Mouse (Mus musculus) heart, embryonic 11.5 days (tissue): Measurements from ENCODE around the gene Psmb3. TPM values are rescaled to one million over a fixed set of nuclear protein-coding genes. Genes with fewer than 3 reads are reported as not detected.

ENCODE experiments used
- ATAC-seq: fragments of 200-750 bp; cut with Nextera tagmentation; replicated peaks from 2 replicates; pipeline ENCODE4 v1.8.0; 2017; ENCODE audit warnings: moderate library complexity; ENCODE audit not compliant: insufficient number of reproducible peaks, low FRiP score, low TSS enrichment
- H3K27ac ChIP-seq: fragments of 300-500 bp; sonication (generic); 2 replicates; pipeline ENCODE4 v1.5.1; 2014; ENCODE audit warnings: mild to moderate bottlenecking, low read depth, low read length
- H3K27me3 ChIP-seq: fragments of 300-500 bp; sonication (generic); 2 replicates; pipeline ENCODE4 v1.6.1; 2014; ENCODE audit warnings: mild to moderate bottlenecking, low read length, mixed read lengths; ENCODE audit not compliant: control insufficient read depth, insufficient read depth
- H3K36me3 ChIP-seq: fragments of 300-500 bp; sonication (generic); 2 replicates; pipeline ENCODE4 v1.6.1; 2014; ENCODE audit warnings: mild to moderate bottlenecking, low read length, moderate library complexity, mixed read lengths; ENCODE audit not compliant: control insufficient read depth, insufficient read depth
- H3K4me1 ChIP-seq: fragments of 300-500 bp; sonication (generic); 2 replicates; pipeline ENCODE4 v1.6.1; 2014; ENCODE audit warnings: low read length; ENCODE audit not compliant: control insufficient read depth, insufficient read depth
- H3K4me2 ChIP-seq: fragments of 300-500 bp; sonication (generic); 2 replicates; pipeline ENCODE4 v1.6.1; 2014; ENCODE audit warnings: mild to moderate bottlenecking, moderate library complexity
- H3K4me3 ChIP-seq: fragments of 300-500 bp; sonication (generic); 2 replicates; pipeline ENCODE4 v1.5.1; 2014; ENCODE audit warnings: low read depth, low read length
- H3K9ac ChIP-seq: fragments of 300-500 bp; sonication (generic); 2 replicates; pipeline ENCODE4 v1.6.1; 2014; ENCODE audit warnings: mild to moderate bottlenecking, low read depth, low read length, moderate library complexity
- H3K9me3 ChIP-seq: fragments of 300-500 bp; sonication (generic); replicated peaks from 2 replicates; pipeline ENCODE4 v1.6.1; 2016; ENCODE audit warnings: low read length; ENCODE audit not compliant: control insufficient read depth
- WGBS: fragments of 180-500 bp; shearing (Covaris S2); extraction: QIAGEN DNeasy Blood & Tissue Kit; methylation state at CpG from one replicate; pipeline ENCODE4 v1.1.7; 2014; ENCODE audit not compliant: insufficient replicate concordance; 5-methylcytosine and 5-hydroxymethylcytosine counted together
- polyA plus RNA-seq: library from polyadenylated mRNA; unstranded; fragments of >200 nt; fragmentation: Nextera tagmentation; extraction: Ambion mirVana; gene quantifications from 2 replicates; pipeline ENCODE4 v1.2.1, GENCODE M21; 2014

The Psmb3 gene
- polyA plus RNA-seq, 1 experiment from 2014 or later, result 416 TPM

DNA sequence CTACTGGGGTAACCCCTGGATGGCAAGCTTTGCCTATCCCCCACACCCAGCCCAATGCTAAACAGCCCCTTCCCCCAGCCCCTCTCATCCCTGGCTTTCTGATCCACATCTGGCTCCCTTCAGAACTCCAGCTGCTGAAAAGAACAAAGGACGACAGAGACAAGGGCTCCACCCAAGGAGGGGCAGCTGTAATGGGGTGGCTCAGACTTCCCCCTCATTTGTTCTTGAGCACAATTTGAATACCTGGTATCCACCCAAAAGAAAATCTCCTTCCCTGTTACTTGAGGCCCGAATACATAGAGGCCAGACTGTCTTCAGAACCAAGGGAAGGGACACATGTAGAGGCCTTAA, 32.0 kb upstream of the Psmb3 start:
- 55% methylated on average over 2 of the region's 2 CpGs for WGBS
- no peak for ATAC-seq
- no peaks in the 10 kb centered on the region for H3K9me3 ChIP-seq
- no peak overlapping the region for H3K4me2 ChIP-seq
- no peak overlapping the region for H3K9ac ChIP-seq
- peaks cover 45% of the 10 kb centered on the region for H3K36me3 ChIP-seq
- no peaks in the 10 kb centered on the region for H3K27me3 ChIP-seq
- H3K4me1 ChIP-seq, result peaks cover 34% of the 10 kb centered on the region
- no peak overlapping the region for H3K4me3 ChIP-seq
- no peak overlapping the region for H3K27ac ChIP-seq

DNA sequence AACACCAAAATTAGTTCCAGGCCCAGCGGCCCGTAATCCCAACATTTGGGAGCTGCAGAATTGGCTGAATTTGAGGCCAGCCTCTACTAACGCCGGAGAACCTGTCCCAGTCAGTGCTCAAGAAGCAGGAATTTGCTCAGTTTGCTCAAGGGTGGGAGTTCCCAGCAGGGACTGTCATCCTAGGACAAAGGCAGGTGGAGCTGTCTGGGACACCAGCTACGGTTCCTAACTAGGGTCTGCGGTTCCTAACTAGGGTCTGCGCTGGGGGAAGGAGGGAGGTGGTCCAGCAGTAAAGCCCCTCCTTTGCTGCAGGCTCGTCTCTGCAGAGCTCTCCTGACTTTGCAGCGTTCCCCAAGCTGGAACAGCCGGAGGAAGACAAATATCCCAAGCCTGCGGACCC, 30.1 kb upstream of the Psmb3 start:
- H3K36me3 ChIP-seq, result peaks cover 52% of the 10 kb centered on the region
- H3K4me3 ChIP-seq, result no peak overlapping the region
- H3K27ac ChIP-seq, result no peak overlapping the region
- H3K4me2 ChIP-seq, result no peak overlapping the region
- peaks cover 33% of the 10 kb centered on the region for H3K4me1 ChIP-seq
- no peaks in the 10 kb centered on the region for H3K27me3 ChIP-seq
- no peaks in the 10 kb centered on the region for H3K9me3 ChIP-seq
- H3K9ac ChIP-seq, result no peak overlapping the region
- no peak for ATAC-seq
- WGBS, result 87% methylated on average over 11 of the region's 11 CpGs

DNA sequence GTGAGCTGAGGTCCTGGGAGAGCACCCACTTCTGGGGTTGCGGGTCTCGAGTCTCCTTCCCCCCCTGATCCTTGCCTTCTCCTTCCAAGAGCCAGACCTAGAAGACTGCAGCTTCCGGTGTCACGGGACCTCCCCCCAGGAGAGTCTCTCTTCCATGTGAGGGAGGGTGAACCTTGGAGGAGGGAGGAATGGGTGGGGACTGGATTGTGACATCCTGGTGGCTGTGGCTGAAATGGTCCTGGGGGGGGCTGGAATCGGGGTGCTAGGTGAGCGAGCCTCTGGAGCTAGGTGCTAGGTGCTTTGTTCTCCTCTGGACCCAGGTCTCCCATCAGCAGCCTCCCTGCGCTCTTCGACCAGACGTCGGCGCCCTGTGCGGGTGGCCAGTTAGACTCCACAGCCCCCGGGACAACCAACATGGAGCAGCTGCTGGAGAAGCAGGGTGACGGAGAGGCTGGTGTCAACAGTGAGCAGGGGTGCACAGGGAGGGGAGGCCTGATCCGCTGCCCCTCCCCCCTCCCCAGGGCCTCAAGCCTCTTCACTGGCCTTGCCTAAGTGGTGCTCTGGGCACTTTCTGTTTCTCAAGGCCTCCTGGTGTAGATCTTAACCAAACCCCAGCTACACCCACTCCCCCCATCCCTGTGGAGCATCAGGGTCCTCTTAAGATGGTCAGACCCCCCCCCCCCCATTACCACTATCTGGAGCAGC, 27.0 kb upstream of the Psmb3 start:
- Histone ChIP-seq H3K27me3 (no peaks in the 10 kb centered on the region), H3K4me2 (no peak overlapping the region), H3K36me3 (peaks cover 53% of the 10 kb centered on the region), H3K27ac (no peak overlapping the region), H3K4me1 (peaks cover 4% of the 10 kb centered on the region), H3K9ac (no peak overlapping the region), H3K4me3 (no peak overlapping the region), H3K9me3 (no peaks in the 10 kb centered on the region)
- WGBS, result 63% methylated on average over 15 of the region's 15 CpGs
- no peak for ATAC-seq

- Histone ChIP-seq H3K4me1 (peaks cover 7% of the 10 kb centered on the region), H3K9me3 (no peaks in the 10 kb centered on the region), H3K27ac (no peak overlapping the region), H3K4me3 (no peak overlapping the region), H3K27me3 (no peaks in the 10 kb centered on the region), H3K4me2 (no peak overlapping the region), H3K9ac (no peak overlapping the region), H3K36me3 (peaks cover 51% of the 10 kb centered on the region)
- 79% methylated on average over 15 of the region's 15 CpGs for WGBS
- no peak for ATAC-seq
These were observed 25.8 kb upstream of the Psmb3 start for GRCm38 (mm10) chr11:97677381-97677780.

DNA sequence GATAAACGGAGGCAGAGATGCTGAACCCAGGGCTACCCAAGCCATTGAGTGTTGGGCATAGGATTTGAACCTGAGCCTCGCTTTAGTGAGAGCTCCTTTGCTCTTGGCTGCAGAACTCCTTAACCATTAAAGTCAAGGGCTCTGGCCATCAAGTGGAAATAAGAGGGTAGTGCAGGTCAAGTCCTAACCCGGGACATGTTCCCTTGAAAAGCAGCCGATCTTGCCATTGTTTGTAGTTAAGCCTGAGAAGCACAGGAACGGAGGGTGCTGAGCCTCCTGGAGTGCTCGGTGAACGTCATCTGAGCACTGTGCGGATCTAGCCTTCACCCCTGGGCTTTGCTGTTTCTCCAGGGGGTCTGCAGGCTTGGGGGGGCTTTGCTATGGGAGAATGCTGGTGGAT, 25.4 kb upstream of the Psmb3 start:
- Histone ChIP-seq H3K4me3 (no peak overlapping the region), H3K27me3 (no peaks in the 10 kb centered on the region), H3K4me2 (no peak overlapping the region), H3K9me3 (no peaks in the 10 kb centered on the region), H3K4me1 (peaks cover 7% of the 10 kb centered on the region), H3K36me3 (peaks cover 48% of the 10 kb centered on the region), H3K9ac (no peak overlapping the region), H3K27ac (no peak overlapping the region)
- no peak for ATAC-seq
- 66% methylated on average over 8 of the region's 8 CpGs for WGBS

GRCm38 (mm10) chr11:97678301-97678700, 24.9 kb upstream of the Psmb3 start:
- ATAC-seq, result no peak
- no peaks in the 10 kb centered on the region for H3K27me3 ChIP-seq
- peaks cover 7% of the 10 kb centered on the region for H3K4me1 ChIP-seq
- no peak overlapping the region for H3K9ac ChIP-seq
- no peaks in the 10 kb centered on the region for H3K9me3 ChIP-seq
- no peak overlapping the region for H3K27ac ChIP-seq
- no peak overlapping the region for H3K4me2 ChIP-seq
- 84% methylated on average over 12 of the region's 15 CpGs for WGBS
- H3K4me3 ChIP-seq, result no peak overlapping the region
- peaks cover 43% of the 10 kb centered on the region for H3K36me3 ChIP-seq

- H3K9me3 ChIP-seq, result no peaks in the 10 kb centered on the region
- no peak overlapping the region for H3K4me2 ChIP-seq
- whole genome bisulfite sequencing, result 86% methylated on average over 12 of the region's 12 CpGs
- H3K36me3 ChIP-seq, result peaks cover 33% of the 10 kb centered on the region
- H3K4me1 ChIP-seq, result peaks cover 7% of the 10 kb centered on the region
- H3K27me3 ChIP-seq, result no peaks in the 10 kb centered on the region
- H3K27ac ChIP-seq, result no peak overlapping the region
- ATAC-seq, result no peak
- H3K4me3 ChIP-seq, result no peak overlapping the region
- peak overlapping the region; percentile 34; the same call in 1 of the 2 replicates for H3K9ac ChIP-seq
These were observed 22.8 kb upstream of the Psmb3 start for GRCm38 (mm10) chr11:97680430-97680829.

GRCm38 (mm10) chr11:97682504-97683055, 20.6 kb upstream of the Psmb3 start:
- no peak overlapping the region for H3K4me3 ChIP-seq
- WGBS, result 66% methylated on average over 6 of the region's 6 CpGs
- no peaks in the 10 kb centered on the region for H3K9me3 ChIP-seq
- peaks cover 10% of the 10 kb centered on the region for H3K4me1 ChIP-seq
- no peak overlapping the region for H3K4me2 ChIP-seq
- H3K36me3 ChIP-seq, result peaks cover 23% of the 10 kb centered on the region
- no peak for ATAC-seq
- no peak overlapping the region for H3K27ac ChIP-seq
- H3K27me3 ChIP-seq, result no peaks in the 10 kb centered on the region
- no peak overlapping the region for H3K9ac ChIP-seq
